Mouse (Mus musculus): ENCODE results near the gene Erp27. TPM values are rescaled to one million over a fixed set of nuclear protein-coding genes. Genes with fewer than 3 reads are reported as not detected.
"Not testable (repeated sequence)": the region's sequence is repeated elsewhere in the genome, so short reads cannot be mapped to it uniquely, and the experiment has no call there.

Gene Erp27
- polyA plus RNA-seq, 1 experiment from 2014 or later: 0.48 TPM

DNA sequence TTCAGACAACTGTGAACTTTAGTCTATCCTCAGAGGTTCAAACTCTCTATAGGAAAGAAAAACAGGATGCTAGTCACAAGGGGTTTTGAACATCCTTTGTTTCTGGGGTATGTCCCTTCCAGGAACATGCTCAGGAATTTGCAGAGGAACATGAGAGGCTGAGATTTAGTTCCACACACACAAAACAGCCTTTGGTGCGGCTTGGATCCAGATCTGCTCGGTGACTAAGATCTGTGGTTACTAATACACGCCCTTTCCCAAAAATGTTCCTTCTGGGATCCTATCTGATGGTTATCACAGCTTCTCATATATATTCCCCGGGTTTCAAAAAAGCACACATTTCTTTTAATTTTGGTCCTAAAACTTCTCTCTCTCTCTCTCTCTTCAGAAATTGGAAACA is 24.2 kb downstream of the Erp27 start:
- WGBS: 70% methylated on average over 4 of the region's 4 CpGs
- H3K27ac ChIP-seq (ENCODE audit: low read depth, low read length): no peak overlapping the region
- H3K4me3 ChIP-seq (ENCODE audit: low read depth, low read length): no peak overlapping the region
- no peak overlapping the region for H3K4me2 ChIP-seq (replicated peaks; ENCODE audit: low read depth)
- no peaks in the 10 kb centered on the region for H3K27me3 ChIP-seq (replicated peaks; ENCODE audit: control insufficient read depth, insufficient read depth, low read length)
- no peak overlapping the region for H3K9ac ChIP-seq (ENCODE audit: low read depth, low read length)
- no peaks in the 10 kb centered on the region for H3K4me1 ChIP-seq (replicated peaks; ENCODE audit: control insufficient read depth, insufficient read depth, low read length)
- no peak for TF ChIP-seq CTCF (IDR thresholded peaks at IDR 0.05; ENCODE audit: low read depth)
- no peaks in the 10 kb centered on the region for H3K9me3 ChIP-seq (ENCODE audit: control insufficient read depth)
- H3K36me3 ChIP-seq (ENCODE audit: control insufficient read depth, insufficient read depth): no peaks in the 10 kb centered on the region
- ATAC-seq: no peak

DNA sequence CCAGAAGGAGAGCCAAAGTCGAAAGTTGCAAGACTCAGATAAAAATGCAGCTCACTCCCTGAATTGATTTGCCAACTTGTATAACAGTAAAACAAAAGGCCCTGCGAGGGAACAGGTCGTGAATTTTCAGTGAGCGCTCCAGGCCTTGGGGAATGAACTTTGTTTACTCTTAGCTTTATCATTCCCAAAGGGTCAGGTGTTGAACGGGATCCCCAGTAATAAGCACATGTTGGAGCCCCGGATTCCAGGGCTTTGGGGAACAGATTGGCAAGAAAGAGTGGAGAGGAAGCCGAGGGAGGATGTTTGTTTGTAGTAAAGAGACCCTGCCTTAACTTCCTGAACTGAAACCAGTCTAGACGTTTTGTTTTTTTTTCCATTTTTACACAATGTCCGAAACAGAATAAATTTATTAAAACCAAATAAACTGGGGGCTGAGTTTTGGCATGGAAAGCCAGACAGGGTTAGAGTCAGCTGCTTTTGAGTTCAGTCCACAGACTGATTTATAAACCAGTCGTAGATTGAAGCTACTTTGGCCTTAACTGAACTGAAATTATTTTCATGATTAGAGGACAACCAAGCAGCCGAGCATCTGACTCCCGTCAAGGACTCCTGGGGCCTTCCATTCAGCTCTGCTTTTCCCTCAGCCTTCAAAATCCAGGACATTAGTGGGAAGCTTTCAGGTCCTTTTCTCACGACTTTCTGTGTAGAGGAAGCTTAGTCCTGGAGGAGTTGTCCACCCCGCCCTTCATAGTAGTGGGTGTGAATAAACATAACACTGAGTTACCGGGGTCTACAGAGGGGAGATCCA is 27.2 kb downstream of the Erp27 start:
- no peak overlapping the region for H3K9ac ChIP-seq (ENCODE audit: low read depth, low read length)
- ATAC-seq: no peak

DNA sequence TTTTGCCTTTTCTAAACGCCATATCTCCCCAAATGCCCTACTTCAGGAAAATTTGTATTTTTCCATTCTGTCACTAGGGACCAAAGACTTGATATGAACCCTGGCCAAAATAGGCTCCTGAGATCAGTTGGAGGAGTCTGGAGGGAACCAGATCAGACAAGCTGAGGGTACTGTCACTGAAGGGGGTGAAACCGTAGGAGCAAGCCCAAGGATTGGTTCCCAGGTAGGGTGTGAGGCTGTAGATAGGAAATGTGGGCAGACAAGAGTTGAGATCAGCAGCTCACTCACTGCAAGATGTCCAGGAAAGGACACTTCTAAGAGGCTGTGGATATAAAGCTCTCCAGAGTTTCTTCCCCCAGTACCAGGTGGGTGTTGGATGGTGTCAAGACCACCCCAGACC is 30.0 kb downstream of the Erp27 start:
- H3K27ac ChIP-seq (ENCODE audit: low read depth, low read length): no peak overlapping the region
- ATAC-seq: no peak
- H3K4me3 ChIP-seq (ENCODE audit: low read depth, low read length): no peak overlapping the region
- 94% methylated on average over 2 of the region's 2 CpGs for WGBS
- no peak overlapping the region for H3K9ac ChIP-seq (ENCODE audit: low read depth, low read length)
- no peak for TF ChIP-seq CTCF (IDR thresholded peaks at IDR 0.05; ENCODE audit: low read depth)
- H3K9me3 ChIP-seq (ENCODE audit: control insufficient read depth): no peaks in the 10 kb centered on the region
- no peaks in the 10 kb centered on the region for H3K4me1 ChIP-seq (replicated peaks; ENCODE audit: control insufficient read depth, insufficient read depth, low read length)
- H3K36me3 ChIP-seq (ENCODE audit: control insufficient read depth, insufficient read depth): no peaks in the 10 kb centered on the region
- no peak overlapping the region for H3K4me2 ChIP-seq (replicated peaks; ENCODE audit: low read depth)
- no peaks in the 10 kb centered on the region for H3K27me3 ChIP-seq (replicated peaks; ENCODE audit: control insufficient read depth, insufficient read depth, low read length)

More for the DNA sequence above, 27.2 kb downstream of the Erp27 start:
- TF ChIP-seq CTCF (IDR thresholded peaks at IDR 0.05; ENCODE audit: low read depth): no peak
- Histone ChIP-seq H3K4me2 (replicated peaks; ENCODE audit: low read depth) (no peak overlapping the region), H3K36me3 (ENCODE audit: control insufficient read depth, insufficient read depth) (no peaks in the 10 kb centered on the region), H3K27me3 (replicated peaks; ENCODE audit: control insufficient read depth, insufficient read depth, low read length) (no peaks in the 10 kb centered on the region), H3K27ac (ENCODE audit: low read depth, low read length) (no peak overlapping the region), H3K4me3 (ENCODE audit: low read depth, low read length) (no peak overlapping the region), H3K4me1 (replicated peaks; ENCODE audit: control insufficient read depth, insufficient read depth, low read length) (no peaks in the 10 kb centered on the region), H3K9me3 (ENCODE audit: control insufficient read depth) (no peaks in the 10 kb centered on the region)
- WGBS: 31% methylated on average over 15 of the region's 15 CpGs

DNA sequence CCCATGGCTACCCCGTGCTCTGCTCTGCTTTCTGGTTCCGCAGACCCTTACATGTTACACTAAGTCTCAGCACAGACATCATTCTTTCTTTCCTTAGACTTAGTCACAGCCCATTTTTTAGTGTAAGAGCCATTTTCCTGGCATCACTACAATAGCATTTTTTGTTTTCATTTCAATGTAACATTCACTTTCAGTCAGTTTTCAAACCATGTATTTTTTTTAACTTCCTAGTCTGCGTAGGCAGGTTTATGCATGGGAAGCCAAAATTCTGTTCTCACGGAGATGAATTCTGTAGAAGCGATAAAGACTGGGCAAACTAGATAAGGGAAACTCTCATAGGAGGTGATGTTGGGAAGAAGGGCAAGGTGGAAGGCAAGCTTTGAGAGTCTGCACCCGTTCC is 32.4 kb downstream of the Erp27 start:
- no peak overlapping the region for H3K4me2 ChIP-seq (replicated peaks; ENCODE audit: low read depth)
- ATAC-seq: no peak
- H3K9ac ChIP-seq (ENCODE audit: low read depth, low read length): no peak overlapping the region
- H3K4me3 ChIP-seq (ENCODE audit: low read depth, low read length): no peak overlapping the region
- H3K36me3 ChIP-seq (ENCODE audit: control insufficient read depth, insufficient read depth): no peaks in the 10 kb centered on the region
- H3K4me1 ChIP-seq (replicated peaks; ENCODE audit: control insufficient read depth, insufficient read depth, low read length): no peaks in the 10 kb centered on the region
- WGBS: 90% methylated on average over 6 of the region's 6 CpGs
- no peaks in the 10 kb centered on the region for H3K9me3 ChIP-seq (ENCODE audit: control insufficient read depth)
- no peak overlapping the region for H3K27ac ChIP-seq (ENCODE audit: low read depth, low read length)
- H3K27me3 ChIP-seq (replicated peaks; ENCODE audit: control insufficient read depth, insufficient read depth, low read length): no peaks in the 10 kb centered on the region
- no peak for TF ChIP-seq CTCF (IDR thresholded peaks at IDR 0.05; ENCODE audit: low read depth)

DNA sequence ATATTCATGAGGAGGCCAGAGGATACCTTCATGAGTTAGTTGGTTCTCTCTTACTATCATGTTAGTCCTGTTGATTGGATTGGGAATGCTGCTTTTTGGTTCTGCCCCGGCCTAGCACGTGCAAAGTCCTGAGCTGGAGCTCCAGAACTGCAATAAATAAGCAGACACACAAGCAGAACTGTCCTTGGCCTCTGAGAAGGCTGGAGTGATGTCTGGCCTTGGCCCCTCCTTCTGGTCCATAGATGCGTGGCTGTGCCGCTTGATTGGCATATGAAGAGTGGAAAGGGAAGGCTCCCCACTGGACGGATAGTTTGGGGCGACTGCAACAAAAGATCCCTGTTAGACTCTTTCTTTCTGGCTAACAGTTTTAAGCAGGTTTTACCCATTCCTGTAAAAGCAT is 32.9 kb downstream of the Erp27 start:
- Histone ChIP-seq H3K4me2 (replicated peaks; ENCODE audit: low read depth) (no peak overlapping the region), H3K27me3 (replicated peaks; ENCODE audit: control insufficient read depth, insufficient read depth, low read length) (no peaks in the 10 kb centered on the region), H3K36me3 (ENCODE audit: control insufficient read depth, insufficient read depth) (no peaks in the 10 kb centered on the region), H3K9ac (ENCODE audit: low read depth, low read length) (no peak overlapping the region), H3K9me3 (ENCODE audit: control insufficient read depth) (no peaks in the 10 kb centered on the region), H3K4me3 (ENCODE audit: low read depth, low read length) (no peak overlapping the region), H3K4me1 (replicated peaks; ENCODE audit: control insufficient read depth, insufficient read depth, low read length) (no peaks in the 10 kb centered on the region), H3K27ac (ENCODE audit: low read depth, low read length) (no peak overlapping the region)
- ATAC-seq: no peak
- WGBS: 90% methylated on average over 6 of the region's 6 CpGs
- no peak for TF ChIP-seq CTCF (IDR thresholded peaks at IDR 0.05; ENCODE audit: low read depth)

DNA sequence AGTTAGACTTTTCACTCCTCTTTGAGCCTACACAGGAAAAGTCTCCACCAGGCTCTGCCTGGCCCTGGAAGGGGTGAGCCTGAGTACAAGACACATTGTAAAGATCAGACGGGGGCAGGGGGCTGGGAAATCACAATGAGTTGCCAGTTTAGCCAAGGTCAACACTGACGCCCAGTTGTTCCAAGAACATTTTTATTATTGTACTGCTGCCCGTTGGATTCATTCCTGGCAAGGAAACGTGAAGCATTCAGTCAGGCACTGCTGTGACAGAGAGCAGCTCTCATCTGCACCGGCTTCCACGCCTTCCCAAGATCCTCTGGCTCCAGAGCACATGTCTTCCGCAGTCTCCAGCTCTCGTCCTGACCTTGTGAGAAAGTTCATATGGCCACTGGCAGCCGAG is 34.1 kb downstream of the Erp27 start:
- Histone ChIP-seq H3K4me3 (ENCODE audit: low read depth, low read length) (no peak overlapping the region), H3K4me2 (replicated peaks; ENCODE audit: low read depth) (no peak overlapping the region), H3K27ac (ENCODE audit: low read depth, low read length) (no peak overlapping the region), H3K9ac (ENCODE audit: low read depth, low read length) (no peak overlapping the region), H3K36me3 (ENCODE audit: control insufficient read depth, insufficient read depth) (no peaks in the 10 kb centered on the region), H3K9me3 (ENCODE audit: control insufficient read depth) (no peaks in the 10 kb centered on the region), H3K4me1 (replicated peaks; ENCODE audit: control insufficient read depth, insufficient read depth, low read length) (no peaks in the 10 kb centered on the region), H3K27me3 (replicated peaks; ENCODE audit: control insufficient read depth, insufficient read depth, low read length) (no peaks in the 10 kb centered on the region)
- 32% methylated on average over 9 of the region's 9 CpGs for WGBS
- TF ChIP-seq CTCF (IDR thresholded peaks at IDR 0.05; ENCODE audit: low read depth): no peak
- ATAC-seq: no peak

DNA sequence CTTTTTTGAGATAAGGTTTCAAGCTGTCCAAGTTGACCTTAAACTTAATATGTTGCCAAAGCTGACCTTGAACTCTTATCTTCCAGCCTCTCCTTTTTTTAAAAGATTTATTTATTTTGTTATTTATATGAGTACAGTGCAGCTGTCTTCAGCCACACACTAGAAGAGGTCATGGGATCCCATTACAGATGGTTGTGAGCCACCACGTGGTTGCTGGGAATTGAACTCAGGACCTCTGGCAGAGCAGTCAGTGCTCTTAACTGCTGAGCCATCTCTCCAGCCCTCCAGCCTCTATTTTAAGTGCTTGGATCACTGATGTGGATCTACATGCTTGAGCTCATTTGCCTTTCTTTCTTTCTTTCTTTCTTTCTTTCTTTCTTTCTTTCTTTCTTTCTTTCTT is 37.2 kb downstream of the Erp27 start:
- not testable (repeated sequence) for H3K27ac ChIP-seq (ENCODE audit: low read depth, low read length); H3K4me2 ChIP-seq (replicated peaks; ENCODE audit: low read depth); H3K9ac ChIP-seq (ENCODE audit: low read depth, low read length); H3K9me3 ChIP-seq (ENCODE audit: control insufficient read depth); H3K4me3 ChIP-seq (ENCODE audit: low read depth, low read length); ATAC-seq; H3K27me3 ChIP-seq (replicated peaks; ENCODE audit: control insufficient read depth, insufficient read depth, low read length); H3K36me3 ChIP-seq (ENCODE audit: control insufficient read depth, insufficient read depth); H3K4me1 ChIP-seq (replicated peaks; ENCODE audit: control insufficient read depth, insufficient read depth, low read length)
- WGBS: 55% methylated on average over 1 of the region's 1 CpGs
